Mouse (Mus musculus) midbrain, embryonic 16.5 days (tissue): ENCODE measurements around the gene Dnajb8. TPM values are rescaled to one million over a fixed set of nuclear protein-coding genes. Genes with fewer than 3 reads are reported as not detected.

Experiments used
- ATAC-seq: fragments of 200-750 bp; cut with Nextera tagmentation; 2 replicates; pipeline ENCODE4 v1.8.0; 2017; ENCODE audit warnings: moderate TSS enrichment
- H3K27ac ChIP-seq: fragments of 300-500 bp; sonication (generic); 2 replicates; pipeline ENCODE4 v1.5.1; 2014; ENCODE audit warnings: mild to moderate bottlenecking, low read length, mixed read lengths
- H3K27me3 ChIP-seq: fragments of 300-500 bp; sonication (generic); 2 replicates; pipeline ENCODE4 v1.6.1; 2014; ENCODE audit warnings: low read depth, low read length, mixed read lengths; ENCODE audit not compliant: control insufficient read depth, insufficient read depth
- H3K36me3 ChIP-seq: fragments of 300-500 bp; sonication (generic); 2 replicates; pipeline ENCODE4 v1.6.1; 2014; ENCODE audit warnings: mild to moderate bottlenecking, low read length, moderate library complexity, mixed read lengths; ENCODE audit not compliant: control insufficient read depth, insufficient read depth
- H3K4me1 ChIP-seq: fragments of 300-500 bp; sonication (generic); 2 replicates; pipeline ENCODE4 v1.6.1; 2014; ENCODE audit warnings: mild to moderate bottlenecking, low read length, mixed read lengths; ENCODE audit not compliant: control insufficient read depth, insufficient read depth
- H3K4me2 ChIP-seq: fragments of 300-500 bp; sonication (generic); 2 replicates; pipeline ENCODE4 v1.6.1; 2014; ENCODE audit warnings: mild to moderate bottlenecking, low read length, mixed read lengths
- H3K4me3 ChIP-seq: fragments of 300-500 bp; sonication (generic); 2 replicates; pipeline ENCODE4 v1.5.1; 2014; ENCODE audit warnings: low read depth, mild to moderate bottlenecking, low read length, moderate library complexity, mixed read lengths
- H3K9ac ChIP-seq: fragments of 300-500 bp; sonication (generic); 2 replicates; pipeline ENCODE4 v1.6.1; 2014; ENCODE audit warnings: low read depth, low read length, mixed read lengths
- H3K9me3 ChIP-seq: fragments of 300-500 bp; sonication (generic); replicated peaks from 2 replicates; pipeline ENCODE4 v1.6.1; 2014; ENCODE audit warnings: mild to moderate bottlenecking, low read length, mixed read lengths; ENCODE audit not compliant: control insufficient read depth, poor library complexity, severe bottlenecking
- WGBS: fragments of 180-500 bp; shearing (Covaris S2); extraction: QIAGEN DNeasy Blood & Tissue Kit; methylation state at CpG from one replicate; pipeline ENCODE4 v1.1.7; 2014; 5-methylcytosine and 5-hydroxymethylcytosine counted together
- polyA plus RNA-seq: library from polyadenylated mRNA; unstranded; fragments of >200 nt; fragmentation: Nextera tagmentation; extraction: Ambion mirVana; gene quantifications from 2 replicates; pipeline ENCODE4 v1.2.1, GENCODE M21; 2015

Gene Dnajb8
- polyA plus RNA-seq, 1 experiment from 2014 or later: not detected

DNA sequence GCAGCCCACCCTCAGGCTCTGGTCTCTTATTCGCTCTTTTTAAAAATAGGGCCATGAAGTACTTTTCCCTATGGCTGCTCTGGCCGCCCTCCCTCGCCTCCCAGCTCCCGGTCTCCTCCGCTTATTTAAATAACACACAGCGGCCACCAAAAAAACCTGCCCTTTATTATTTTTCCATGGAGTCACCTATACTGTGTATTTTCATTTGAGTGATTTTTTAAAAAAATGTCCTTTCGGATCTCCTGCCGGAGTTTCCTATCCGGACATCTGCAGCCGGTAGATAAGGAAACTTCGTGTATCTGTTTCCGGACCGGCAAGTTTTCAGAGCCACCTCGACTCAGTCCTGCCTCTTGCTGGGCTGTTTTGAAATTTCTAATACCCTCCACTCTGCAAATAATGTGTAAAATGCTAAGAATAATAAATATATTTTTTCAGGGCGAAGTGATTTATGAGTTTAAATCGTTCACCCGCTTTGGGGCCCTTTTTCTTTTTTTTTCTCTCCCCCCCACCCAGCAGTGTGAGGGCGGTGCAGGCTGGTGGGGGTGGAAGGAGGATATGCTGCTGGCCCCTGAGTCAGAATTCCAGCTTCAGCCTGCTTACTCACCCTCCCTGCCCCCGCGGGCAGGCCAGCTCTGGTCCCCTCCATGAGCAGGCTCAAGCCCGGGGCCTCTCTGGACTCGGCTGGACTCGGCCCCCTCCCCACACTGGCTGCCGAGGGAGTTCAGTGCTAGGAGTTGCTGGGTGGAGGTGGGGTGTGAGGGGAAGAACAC, 19.0 kb upstream of the Dnajb8 start:
- peak overlapping the region; percentile 22; the same call in 1 of the 2 replicates for H3K27ac ChIP-seq
- peaks cover 78% of the 10 kb centered on the region for H3K27me3 ChIP-seq
- no peaks in the 10 kb centered on the region for H3K9me3 ChIP-seq
- ATAC-seq: no peak; the same call in 1 of the 2 replicates
- H3K36me3 ChIP-seq: no peaks in the 10 kb centered on the region
- peaks cover 10% of the 10 kb centered on the region for H3K4me1 ChIP-seq
- H3K4me2 ChIP-seq: no peak overlapping the region
- no peak overlapping the region for H3K9ac ChIP-seq
- WGBS: 3% methylated on average over 24 of the region's 24 CpGs
- H3K4me3 ChIP-seq: no peak overlapping the region

DNA sequence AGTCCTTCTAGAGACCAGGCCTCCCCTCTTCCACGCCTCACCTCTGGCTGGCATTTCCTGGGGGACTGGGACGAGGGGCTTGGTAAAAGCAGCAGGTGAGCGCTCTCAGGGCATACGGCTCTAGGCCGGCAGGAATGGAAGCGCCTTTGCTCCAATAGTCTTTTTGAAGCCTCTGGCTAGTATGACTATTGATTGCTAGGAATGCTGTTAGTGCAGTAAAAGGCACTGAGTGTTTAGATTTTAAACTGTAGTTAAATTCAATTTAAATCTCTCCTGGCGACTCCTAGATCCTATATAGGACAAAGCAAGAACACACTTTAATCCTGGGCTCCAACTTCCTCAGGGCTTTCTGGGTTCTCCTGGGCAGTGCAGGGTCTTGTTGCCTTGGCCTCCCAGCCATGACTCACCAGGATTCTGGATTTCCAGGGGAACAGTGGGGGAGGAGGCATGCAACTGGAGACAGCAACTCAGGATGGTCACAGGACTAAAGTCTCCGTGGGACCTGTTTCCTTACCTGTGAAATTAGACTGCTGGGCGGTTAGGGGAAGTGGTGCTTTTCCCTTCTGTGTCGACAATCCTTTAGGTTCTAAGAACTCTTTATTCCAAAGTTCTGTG, 18.2 kb upstream of the Dnajb8 start:
- Histone ChIP-seq H3K4me2 (no peak overlapping the region), H3K9me3 (no peaks in the 10 kb centered on the region), H3K4me3 (no peak overlapping the region), H3K27ac (peak overlapping the region; percentile 22; the same call in 1 of the 2 replicates), H3K36me3 (no peaks in the 10 kb centered on the region), H3K4me1 (peaks cover 6% of the 10 kb centered on the region), H3K27me3 (peaks cover 77% of the 10 kb centered on the region), H3K9ac (no peak overlapping the region)
- no peak for ATAC-seq
- WGBS: 5% methylated on average over 10 of the region's 10 CpGs

DNA sequence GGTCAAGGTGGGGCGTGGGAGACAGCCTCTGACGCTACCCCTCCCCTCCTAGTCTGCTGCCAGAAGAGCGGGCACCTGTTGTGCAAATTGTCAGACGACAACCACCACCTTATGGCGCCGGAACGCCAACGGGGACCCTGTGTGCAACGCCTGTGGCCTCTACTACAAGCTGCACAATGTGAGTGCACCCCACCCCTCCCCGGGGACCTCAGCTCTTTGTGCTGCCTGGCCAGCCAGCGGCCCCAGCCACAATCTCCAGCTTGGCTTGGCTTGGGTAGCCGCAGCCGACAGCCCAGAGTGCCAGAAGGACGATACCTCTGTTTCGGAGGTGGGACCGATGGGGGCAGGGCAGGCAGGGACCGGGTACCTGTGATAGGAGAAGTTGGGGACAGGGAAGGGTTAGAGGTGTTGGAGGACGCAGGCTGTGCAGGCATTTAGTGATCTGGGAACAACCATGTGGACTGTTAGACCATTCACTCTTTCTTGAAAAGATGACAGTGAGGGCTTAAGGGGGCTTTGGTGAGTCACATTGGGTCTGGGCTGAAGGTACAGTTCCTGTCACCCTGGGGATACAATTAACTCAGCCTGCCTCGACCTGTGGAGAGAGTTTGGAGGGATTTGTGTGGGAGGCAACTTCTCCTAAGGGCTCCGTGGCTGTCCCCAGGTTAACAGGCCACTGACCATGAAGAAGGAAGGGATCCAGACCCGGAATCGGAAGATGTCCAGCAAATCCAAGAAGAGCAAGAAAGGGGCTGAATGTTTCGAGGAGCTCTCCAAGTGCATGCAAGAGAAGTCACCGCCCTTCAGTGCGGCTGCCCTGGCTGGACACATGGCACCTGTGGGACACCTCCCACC, 17.3 kb upstream of the Dnajb8 start:
- no peaks in the 10 kb centered on the region for H3K9me3 ChIP-seq
- H3K4me1 ChIP-seq: peaks cover under 1% of the 10 kb centered on the region
- H3K4me2 ChIP-seq: no peak overlapping the region
- no peak overlapping the region for H3K27ac ChIP-seq
- no peak for ATAC-seq
- WGBS: 9% methylated on average over 25 of the region's 25 CpGs
- H3K27me3 ChIP-seq: peaks cover 72% of the 10 kb centered on the region
- H3K36me3 ChIP-seq: no peaks in the 10 kb centered on the region
- H3K9ac ChIP-seq: no peak overlapping the region
- H3K4me3 ChIP-seq: no peak overlapping the region

DNA sequence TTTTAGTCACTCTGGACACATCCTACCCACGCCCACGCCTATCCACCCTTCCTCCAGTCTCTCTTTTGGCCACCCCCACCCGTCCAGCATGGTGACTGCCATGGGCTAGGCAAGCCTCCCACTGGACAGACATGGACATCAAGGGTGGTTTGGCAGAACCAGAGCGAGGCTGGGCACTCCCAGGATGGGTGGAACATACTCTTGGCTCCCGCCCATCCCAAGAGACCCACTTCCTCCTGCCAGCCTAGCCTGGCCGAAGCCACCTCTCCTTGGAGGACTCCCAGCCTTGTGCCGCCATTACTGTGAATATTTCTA, 16.7 kb upstream of the Dnajb8 start:
- WGBS: 9% methylated on average over 7 of the region's 7 CpGs

DNA sequence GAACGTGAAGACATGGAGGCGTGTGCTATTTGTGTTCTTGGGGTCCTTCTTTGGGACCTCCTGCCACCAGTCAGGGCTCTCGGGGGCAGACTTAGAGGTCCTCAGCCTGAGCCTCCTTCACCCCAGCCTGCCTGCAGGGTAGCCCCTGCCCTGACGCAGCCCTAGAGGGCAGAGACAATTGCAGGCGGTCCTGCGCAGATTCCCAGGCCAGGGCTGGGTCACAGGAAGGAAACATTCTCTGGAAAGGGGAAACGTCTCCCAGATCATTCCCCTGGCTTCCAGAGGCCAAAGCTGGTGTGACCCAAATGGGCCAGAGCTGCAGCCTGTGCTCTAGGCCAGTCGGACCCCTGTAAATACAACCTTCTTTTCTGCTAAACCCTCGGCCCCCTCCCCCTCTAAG, 16.1 kb upstream of the Dnajb8 start:
- Histone ChIP-seq H3K4me1 (no peaks in the 10 kb centered on the region), H3K36me3 (no peaks in the 10 kb centered on the region), H3K27ac (no peak overlapping the region), H3K9me3 (no peaks in the 10 kb centered on the region), H3K4me3 (no peak overlapping the region), H3K4me2 (no peak overlapping the region), H3K9ac (no peak overlapping the region), H3K27me3 (peaks cover 60% of the 10 kb centered on the region)
- 17% methylated on average over 9 of the region's 9 CpGs for WGBS
- ATAC-seq: no peak

More for the DNA sequence above, 16.7 kb upstream of the Dnajb8 start:
- Histone ChIP-seq H3K4me1 (no peaks in the 10 kb centered on the region), H3K27me3 (peaks cover 66% of the 10 kb centered on the region), H3K4me3 (no peak overlapping the region), H3K27ac (no peak overlapping the region), H3K36me3 (no peaks in the 10 kb centered on the region), H3K9ac (no peak overlapping the region), H3K4me2 (no peak overlapping the region), H3K9me3 (no peaks in the 10 kb centered on the region)
- ATAC-seq: no peak

DNA sequence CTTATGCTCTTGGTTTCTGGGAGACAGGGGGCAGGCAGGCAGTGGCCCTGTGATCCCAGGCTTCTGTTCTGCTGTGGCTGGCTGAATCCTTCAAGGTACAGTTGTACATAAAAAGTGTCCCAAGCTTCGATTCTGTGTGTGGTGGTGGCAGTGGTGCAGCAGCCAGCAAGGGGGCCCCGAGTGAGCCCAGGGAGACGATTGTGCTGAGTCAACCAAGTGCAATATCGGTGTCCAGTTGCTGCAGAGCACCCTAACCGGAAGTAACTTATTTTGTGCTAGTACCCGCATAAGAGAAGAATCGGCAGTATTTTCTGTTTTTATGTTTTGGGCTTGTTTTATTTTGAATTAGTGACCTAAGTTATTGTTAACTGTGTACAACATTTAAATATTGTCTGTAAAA, 15.5 kb upstream of the Dnajb8 start:
- Histone ChIP-seq H3K9ac (no peak overlapping the region), H3K36me3 (no peaks in the 10 kb centered on the region), H3K4me3 (no peak overlapping the region), H3K4me2 (no peak overlapping the region), H3K4me1 (no peaks in the 10 kb centered on the region), H3K27me3 (peaks cover 54% of the 10 kb centered on the region), H3K27ac (no peak overlapping the region), H3K9me3 (no peaks in the 10 kb centered on the region)
- no peak for ATAC-seq
- 41% methylated on average over 7 of the region's 7 CpGs for WGBS

DNA sequence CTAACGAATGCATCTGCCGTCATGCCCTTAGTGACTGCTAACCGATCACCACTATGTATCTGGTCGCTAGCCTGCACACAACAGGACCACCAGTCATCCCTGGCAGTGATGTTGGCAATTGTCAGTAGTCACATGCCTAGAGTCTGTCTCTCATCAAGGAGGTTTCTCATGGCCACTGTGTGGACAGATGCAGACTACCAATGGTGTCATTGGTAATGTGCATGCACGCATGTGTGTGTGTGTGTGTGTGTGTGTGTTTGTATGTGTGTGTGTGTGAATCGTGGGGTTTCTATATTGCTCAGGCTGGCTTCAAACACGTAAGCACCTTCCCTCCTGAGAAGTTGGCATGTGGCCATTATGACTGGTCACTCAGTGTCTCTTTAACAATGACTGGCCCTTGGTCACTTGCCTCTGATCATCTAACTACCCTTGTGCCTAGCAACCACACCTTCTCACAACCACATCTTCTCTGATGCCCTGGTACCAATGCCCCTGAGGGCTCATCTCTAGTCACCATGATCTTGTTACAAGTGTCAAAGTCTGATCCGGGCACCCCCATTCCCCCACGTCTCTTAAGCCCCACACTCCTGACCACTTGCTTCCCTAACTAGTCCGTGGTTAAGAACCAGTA, 14.6 kb upstream of the Dnajb8 start:
- peaks cover 47% of the 10 kb centered on the region for H3K27me3 ChIP-seq
- no peak overlapping the region for H3K4me3 ChIP-seq
- no peaks in the 10 kb centered on the region for H3K36me3 ChIP-seq
- H3K4me2 ChIP-seq: no peak overlapping the region
- no peaks in the 10 kb centered on the region for H3K4me1 ChIP-seq
- H3K9me3 ChIP-seq: no peaks in the 10 kb centered on the region
- H3K9ac ChIP-seq: no peak overlapping the region
- H3K27ac ChIP-seq: no peak overlapping the region
- WGBS: 88% methylated on average over 10 of the region's 10 CpGs
- no peak for ATAC-seq

DNA sequence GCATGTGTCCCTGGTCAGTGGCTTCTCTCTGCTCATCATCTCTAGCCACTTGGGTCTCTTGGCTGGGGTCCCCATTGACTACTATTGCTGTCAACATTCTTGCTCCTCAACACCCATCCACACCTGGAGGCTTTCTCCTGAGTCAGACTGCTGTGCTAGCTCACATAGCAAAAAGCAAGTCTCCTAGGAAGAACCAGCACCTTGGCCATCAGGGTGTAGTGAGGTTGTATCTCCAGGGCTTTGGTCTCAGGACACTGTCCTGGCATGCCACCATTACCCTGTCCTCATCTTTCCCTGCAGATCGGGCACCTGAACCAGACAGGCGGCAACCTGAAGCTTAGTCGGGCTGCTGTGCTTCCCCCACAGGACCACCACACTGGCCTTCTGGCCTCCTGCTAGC, 13.7 kb upstream of the Dnajb8 start:
- 95% methylated on average over 3 of the region's 3 CpGs for WGBS
- H3K36me3 ChIP-seq: no peaks in the 10 kb centered on the region
- no peaks in the 10 kb centered on the region for H3K4me1 ChIP-seq
- no peak overlapping the region for H3K27ac ChIP-seq
- ATAC-seq: no peak
- H3K4me3 ChIP-seq: no peak overlapping the region
- peaks cover 46% of the 10 kb centered on the region for H3K27me3 ChIP-seq
- H3K9ac ChIP-seq: no peak overlapping the region
- H3K9me3 ChIP-seq: no peaks in the 10 kb centered on the region
- no peak overlapping the region for H3K4me2 ChIP-seq
